Mouse (Mus musculus): ENCODE results near the gene Chp1. TPM values are rescaled to one million over a fixed set of nuclear protein-coding genes. Genes with fewer than 3 reads are reported as not detected.

Chp1 gene
- polyA plus RNA-seq, 1 experiment from 2014 or later: 56.1 TPM

Other genes with a start within 250 kb of the Chp1 start
- gene Dll4, start 221.9 kb upstream of the Chp1 start, polyA plus RNA-seq (2015; fragmentation: Nextera tagmentation; extraction: Ambion mirVana): 1.9 and 2.1 TPM in 2 replicates
- 2.9 and 3.4 TPM in 2 replicates for gene Chac1, start 196.5 kb upstream of the Chp1 start, polyA plus RNA-seq (2015; fragmentation: Nextera tagmentation; extraction: Ambion mirVana)
- gene Ino80, start 70.0 kb upstream of the Chp1 start, polyA plus RNA-seq (2015; fragmentation: Nextera tagmentation; extraction: Ambion mirVana): 1.4 and 1.6 TPM in 2 replicates
- 0.08 and 0.15 TPM in 2 replicates for gene Exd1, start 70 bp upstream of the Chp1 start, polyA plus RNA-seq (2015; fragmentation: Nextera tagmentation; extraction: Ambion mirVana)
- gene Nusap1, start 70.6 kb downstream of the Chp1 start, polyA plus RNA-seq (2015; fragmentation: Nextera tagmentation; extraction: Ambion mirVana): 88.1 and 94.0 TPM in 2 replicates
- gene Oip5, start 70.8 kb downstream of the Chp1 start, polyA plus RNA-seq (2015; fragmentation: Nextera tagmentation; extraction: Ambion mirVana): 34.7 and 37.0 TPM in 2 replicates
- gene Ndufaf1, start 115.1 kb downstream of the Chp1 start, polyA plus RNA-seq (2015; fragmentation: Nextera tagmentation; extraction: Ambion mirVana): 30.8 and 30.9 TPM in 2 replicates
- gene Rtf1, start 127.4 kb downstream of the Chp1 start, polyA plus RNA-seq (2015; fragmentation: Nextera tagmentation; extraction: Ambion mirVana): 9.8 and 10.6 TPM in 2 replicates
- 2.7 and 4.2 TPM in 2 replicates for gene Itpka, start 194.6 kb downstream of the Chp1 start, polyA plus RNA-seq (2015; fragmentation: Nextera tagmentation; extraction: Ambion mirVana)
- 0.07 and 0.13 TPM in 2 replicates for gene Ltk, start 212.7 kb downstream of the Chp1 start, polyA plus RNA-seq (2015; fragmentation: Nextera tagmentation; extraction: Ambion mirVana)
- gene Rpap1, start 239.8 kb downstream of the Chp1 start, polyA plus RNA-seq (2015; fragmentation: Nextera tagmentation; extraction: Ambion mirVana): 9.1 and 9.9 TPM in 2 replicates

Measured in liver, embryonic 15.5 days (tissue).